Mouse (Mus musculus) bone marrow, adult 2 months (tissue): Measurements from ENCODE around the gene Pts. TPM values are rescaled to one million over a fixed set of nuclear protein-coding genes. Genes with fewer than 3 reads are reported as not detected.

ENCODE experiments used
- H3K27ac ChIP-seq: fragments of 200-500 bp; 2 replicates; pipeline ENCODE4 v1.5.1; 2012; ENCODE audit warnings: low read depth, mild to moderate bottlenecking, control low read depth, inconsistent platforms, low read length; ENCODE audit not compliant: control insufficient read depth, poor library complexity, insufficient read depth
- H3K4me1 ChIP-seq: fragments of 200-500 bp; 2 replicates; pipeline ENCODE4 v1.6.1; 2011; ENCODE audit warnings: low read length; ENCODE audit not compliant: control insufficient read depth, insufficient read depth
- H3K4me3 ChIP-seq: fragments of 200-500 bp; replicated peaks from 2 replicates; pipeline ENCODE3; 2011; ENCODE audit warnings: mild to moderate bottlenecking, low read depth, low read length, control low read depth; ENCODE audit not compliant: control insufficient read depth
- CTCF ChIP-seq: fragments of 200-500 bp; IDR thresholded peaks from 2 replicates; pipeline ENCODE4 v1.5.1; 2011; ENCODE audit warnings: low read length, control low read depth; ENCODE audit not compliant: control insufficient read depth, insufficient read depth
- POLR2A ChIP-seq: fragments of 200-500 bp; IDR thresholded peaks from 2 replicates; pipeline ENCODE4 v1.6.1; 2011; ENCODE audit warnings: low read depth, mild to moderate bottlenecking, control low read depth, low read length, borderline replicate concordance; ENCODE audit not compliant: control insufficient read depth
- WGBS: fragments of 180-500 bp; shearing (Covaris S2); methylation state at CpG from one replicate; pipeline ENCODE4 v1.1.7; 2018; 5-methylcytosine and 5-hydroxymethylcytosine counted together
- polyA plus RNA-seq: library from polyadenylated mRNA; stranded (reverse); fragments of >200 nt; gene quantifications from 2 replicates; pipeline ENCODE4 v1.2.4, GENCODE M21; 2011; ENCODE audit warnings: low replicate concordance; ENCODE audit not compliant: missing spikeins, insufficient read depth, insufficient read length

The Pts gene
- polyA plus RNA-seq, 1 experiment: 35.7 TPM

DNA sequence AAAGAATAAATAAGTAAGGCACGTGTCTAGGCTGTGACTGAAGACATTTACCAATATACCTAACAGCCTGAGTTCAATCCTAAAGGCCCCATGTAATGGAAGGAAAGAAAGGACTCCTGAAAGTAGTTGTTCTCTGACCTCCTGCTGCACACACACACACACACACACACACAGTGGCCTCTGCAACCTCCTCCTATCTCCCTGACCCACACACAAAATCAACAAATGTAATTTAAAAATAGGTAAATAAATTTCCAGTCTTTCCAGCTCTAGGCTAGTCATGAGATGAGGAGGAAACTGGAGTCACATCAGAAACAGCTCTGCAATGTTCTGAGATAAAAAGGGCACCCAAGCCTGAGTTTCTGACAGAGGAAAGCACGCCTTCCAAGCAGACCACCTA is 34.7 kb downstream of the Pts start:
- no peak for TF ChIP-seq CTCF
- no peak for TF ChIP-seq POLR2A
- Histone ChIP-seq H3K4me1 (no peaks in the 10 kb centered on the region; the same call in 1 of the 2 replicates), H3K27ac (no peak overlapping the region), H3K4me3 (no peak overlapping the region)
- 52% methylated on average over 2 of the region's 2 CpGs for WGBS

DNA sequence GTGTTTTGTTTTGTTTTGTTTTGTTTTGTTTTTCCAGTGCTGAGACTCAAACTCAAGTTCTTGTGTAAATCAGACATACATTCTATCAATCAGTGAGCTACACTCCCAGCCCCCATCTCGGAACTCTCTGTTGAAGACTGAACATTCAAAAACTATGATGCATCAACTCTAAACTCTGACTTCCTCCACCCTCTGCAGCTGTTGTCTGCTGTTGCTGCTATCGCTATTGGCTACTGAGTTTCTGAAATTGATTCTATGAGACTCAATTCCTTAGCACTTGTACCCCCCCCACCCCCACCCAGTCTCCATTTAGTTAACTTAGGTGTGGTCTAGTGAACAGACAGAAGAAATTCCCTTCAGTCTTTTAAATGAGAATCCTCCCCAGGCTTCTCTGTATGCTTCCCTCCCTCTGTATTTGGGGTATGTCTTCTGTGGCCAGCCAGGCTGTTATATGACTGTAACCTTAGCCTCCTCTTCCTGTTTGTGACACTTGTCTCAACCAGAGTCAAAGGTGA is 36.9 kb downstream of the Pts start:
- 80% methylated on average over 2 of the region's 2 CpGs for WGBS
- H3K4me1 ChIP-seq: no peaks in the 10 kb centered on the region; the same call in 1 of the 2 replicates
- TF ChIP-seq POLR2A (no peak), CTCF (no peak)
- H3K27ac ChIP-seq: no peak overlapping the region
- no peak overlapping the region for H3K4me3 ChIP-seq

DNA sequence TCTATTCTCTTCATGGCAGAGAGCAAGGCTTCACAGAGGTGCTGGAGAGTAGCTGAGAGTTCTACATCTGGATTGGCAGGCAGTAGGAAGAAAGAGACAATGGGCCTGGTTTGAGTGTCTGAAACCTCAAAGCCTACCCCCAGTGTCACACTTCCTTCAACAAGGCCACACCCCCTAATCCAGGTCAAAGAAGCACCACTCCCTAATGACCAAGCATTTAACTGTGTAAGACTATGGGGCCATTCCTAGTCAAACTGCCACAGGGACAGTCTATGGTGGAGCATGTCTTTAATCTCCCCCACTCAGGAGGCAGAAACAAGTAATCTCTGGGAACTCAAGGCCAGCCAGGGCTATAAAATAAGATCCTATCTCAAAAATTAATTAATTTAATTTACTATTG is 37.7 kb downstream of the Pts start:
- no peaks in the 10 kb centered on the region; the same call in 1 of the 2 replicates for H3K4me1 ChIP-seq
- no peak overlapping the region for H3K27ac ChIP-seq
- TF ChIP-seq CTCF: no peak
- TF ChIP-seq POLR2A: no peak
- H3K4me3 ChIP-seq: no peak overlapping the region

DNA sequence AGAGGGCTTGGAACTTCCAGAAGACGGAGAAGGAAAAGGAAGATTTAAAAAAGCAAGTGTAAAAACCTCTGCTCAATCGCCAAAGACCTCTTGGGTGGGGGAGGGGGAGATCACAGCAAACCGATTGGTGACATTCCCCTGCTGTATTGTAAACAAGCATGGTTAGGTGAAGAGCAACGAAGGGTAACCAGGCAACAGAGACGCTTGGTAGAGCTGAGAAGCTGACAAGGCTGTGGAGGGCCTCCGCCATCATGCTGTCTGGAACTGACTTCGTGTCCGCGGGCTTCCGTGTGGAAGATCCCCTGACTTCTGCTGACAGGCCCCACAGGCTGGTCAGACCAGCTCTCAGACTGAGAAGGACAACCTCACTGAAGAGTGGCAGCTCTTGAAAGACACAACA is 43.0 kb downstream of the Pts start:
- TF ChIP-seq POLR2A (no peak), CTCF (no peak)
- Histone ChIP-seq H3K4me1 (peaks cover 3% of the 10 kb centered on the region), H3K27ac (no peak overlapping the region), H3K4me3 (no peak overlapping the region)
- WGBS: 64% methylated on average over 10 of the region's 10 CpGs

DNA sequence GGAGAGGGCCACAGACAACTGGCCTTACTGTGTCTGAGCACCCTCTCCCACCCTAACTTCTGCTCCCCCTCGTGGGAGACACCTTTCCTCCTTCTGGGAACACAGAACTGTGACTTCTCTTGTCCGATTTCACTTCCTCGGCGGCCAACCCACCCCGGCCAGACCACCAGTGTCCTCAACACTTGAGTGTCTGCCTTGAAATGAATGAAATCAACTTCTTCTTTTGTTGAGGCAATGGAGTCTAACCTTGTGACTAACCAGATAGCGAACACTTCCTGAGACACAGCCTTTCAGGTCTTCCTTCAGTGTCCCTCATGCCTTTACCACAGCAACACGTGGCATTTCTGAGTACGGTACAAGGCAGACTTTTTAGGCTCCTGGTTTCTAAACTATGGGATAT is 45.8 kb downstream of the Pts start:
- TF ChIP-seq CTCF (no peak), POLR2A (no peak)
- Histone ChIP-seq H3K4me1 (peaks cover 6% of the 10 kb centered on the region), H3K4me3 (no peak overlapping the region), H3K27ac (peak overlapping the region; percentile 62)
- 29% methylated on average over 8 of the region's 8 CpGs for WGBS

DNA sequence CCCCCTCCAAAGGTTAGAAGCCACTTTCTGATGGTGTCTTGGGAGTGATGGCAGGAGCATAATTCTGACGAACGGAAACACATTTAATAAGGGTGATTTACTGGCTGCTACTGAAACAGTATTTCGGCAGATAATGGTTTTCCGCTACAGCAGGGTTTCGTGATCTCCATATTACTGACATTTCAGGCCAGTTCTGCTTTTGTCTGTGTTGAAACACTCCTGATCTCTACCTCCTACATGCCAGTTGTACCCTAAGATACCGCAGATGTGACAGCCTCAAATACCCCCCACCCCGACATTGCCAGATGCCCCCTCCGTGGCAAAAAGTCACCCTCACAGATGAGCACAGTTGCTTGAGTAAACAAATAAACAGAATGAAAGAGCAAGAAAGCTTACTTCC is 49.0 kb downstream of the Pts start:
- 17% methylated on average over 8 of the region's 8 CpGs for WGBS
- TF ChIP-seq POLR2A (no peak), CTCF (no peak)
- Histone ChIP-seq H3K27ac (peak overlapping the region; percentile 81), H3K4me1 (peaks cover 6% of the 10 kb centered on the region), H3K4me3 (peak overlapping the region; percentile 22)

DNA sequence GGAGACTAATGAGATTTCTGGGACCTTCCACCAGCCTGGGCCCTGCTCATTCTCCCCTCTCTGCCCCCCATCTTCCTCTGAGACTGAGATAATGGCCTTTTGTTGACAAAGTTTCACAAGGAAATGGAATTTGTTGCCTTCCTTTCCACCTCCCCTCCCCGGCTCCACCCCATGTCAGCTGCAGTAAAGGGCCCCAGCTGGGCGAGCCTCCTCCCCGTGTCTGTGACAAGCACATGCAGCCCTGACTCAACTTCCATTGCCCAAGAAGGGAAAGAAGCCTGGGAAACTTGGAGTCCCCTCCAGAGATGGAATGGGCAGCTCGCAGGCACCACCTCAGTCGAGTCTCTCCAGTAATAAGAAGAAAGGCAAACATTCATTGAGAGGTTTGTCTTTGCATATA is 49.7 kb downstream of the Pts start:
- Histone ChIP-seq H3K4me1 (peaks cover 6% of the 10 kb centered on the region), H3K4me3 (peak overlapping the region; percentile 22), H3K27ac (peak overlapping the region; percentile 81)
- TF ChIP-seq POLR2A (no peak), CTCF (no peak)
- 19% methylated on average over 5 of the region's 5 CpGs for WGBS

DNA sequence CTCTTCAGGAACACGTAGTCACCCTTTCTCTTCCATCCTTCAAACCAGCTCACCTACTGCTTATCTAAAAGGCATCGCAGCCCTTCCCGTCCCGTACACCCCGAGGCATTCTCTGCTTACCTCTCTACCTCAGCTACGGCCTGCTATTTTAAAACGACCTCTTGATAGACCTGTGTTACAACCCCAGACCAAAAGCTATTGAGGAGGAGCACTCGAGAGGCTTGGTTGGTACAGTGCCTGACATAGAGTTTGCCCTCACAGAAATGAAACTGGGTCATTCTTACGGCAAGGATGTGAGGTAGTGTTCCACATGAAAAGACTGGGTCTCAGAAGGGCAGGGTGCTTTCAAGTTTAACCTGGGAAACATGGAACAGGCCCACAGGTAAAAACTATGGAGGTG is 51.3 kb downstream of the Pts start:
- H3K4me3 ChIP-seq: no peak overlapping the region
- TF ChIP-seq POLR2A (no peak), CTCF (no peak)
- H3K4me1 ChIP-seq: peaks cover 4% of the 10 kb centered on the region; the same call in 1 of the 2 replicates
- no peak overlapping the region for H3K27ac ChIP-seq
- 84% methylated on average over 9 of the region's 9 CpGs for WGBS

DNA sequence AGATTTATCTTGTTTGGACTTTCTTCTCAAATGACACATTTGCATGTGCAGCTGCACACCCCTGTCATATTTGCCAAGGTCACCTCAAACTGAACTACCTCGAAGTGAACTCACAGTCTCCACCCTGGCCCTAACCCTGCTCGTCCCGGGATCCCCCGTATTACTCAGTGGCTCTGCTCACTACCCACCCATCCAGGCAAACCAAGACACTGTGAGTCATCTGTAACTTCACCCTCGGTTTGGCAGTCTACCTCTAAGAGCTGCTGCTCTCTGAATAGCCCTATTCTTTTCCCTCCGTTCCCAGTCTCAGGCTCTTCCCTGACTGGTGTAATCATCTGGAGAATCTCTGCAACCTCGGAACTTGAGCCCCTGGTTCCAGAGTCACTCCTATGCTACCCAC is 51.9 kb downstream of the Pts start:
- no peak overlapping the region for H3K4me3 ChIP-seq
- H3K4me1 ChIP-seq: peaks cover 4% of the 10 kb centered on the region; the same call in 1 of the 2 replicates
- H3K27ac ChIP-seq: no peak overlapping the region
- TF ChIP-seq POLR2A (no peak), CTCF (no peak)
- WGBS: 63% methylated on average over 7 of the region's 7 CpGs
